Mouse (Mus musculus) pancreas, adult 10 weeks (tissue): ENCODE results near the gene Scgb1b19. TPM values are rescaled to one million over a fixed set of nuclear protein-coding genes. Genes with fewer than 3 reads are reported as not detected.

ENCODE experiments used
- polyA plus RNA-seq: library from polyadenylated mRNA; stranded (reverse); fragments of 350-450 nt; fragmentation: Illumina TruSeq; extraction: RNeasy Lipid Tissue Mini Kit (QIAGEN cat#74804); gene quantifications from one replicate; pipeline ENCODE4 v1.2.3, GENCODE M21; 2015; ENCODE audit warnings: low read depth, low replicate concordance; ENCODE audit not compliant: insufficient read depth

Scgb1b19 gene
- not detected for polyA plus RNA-seq

GRCm38 (mm10) chr7:33286991-33287390 is at the start of gene Scgb1b19:
TSS of gene Scgb1b19 (plus strand) at chr7:33287291.

DNA sequence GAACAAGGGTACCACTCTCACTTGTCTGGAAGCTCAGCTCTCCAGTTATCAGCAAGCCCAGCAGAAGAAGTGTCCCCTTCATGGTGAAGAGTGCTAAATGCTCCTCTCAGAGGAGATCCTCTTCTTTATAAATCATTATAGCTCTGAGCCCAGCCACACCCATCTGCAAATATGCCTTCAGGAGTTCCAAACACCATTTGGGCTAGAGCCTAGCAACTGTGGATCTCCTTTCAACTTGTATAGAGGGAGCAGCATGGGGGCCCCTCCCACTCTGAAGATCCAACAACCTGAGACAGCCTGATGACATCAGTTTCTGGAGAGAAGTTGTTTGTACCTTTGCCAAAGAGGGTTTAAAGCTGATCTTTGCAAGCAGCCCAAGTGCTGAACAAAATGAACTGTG is 6.9 kb upstream of the Scgb1b19 start, which contains the start of gene Scgb2b19:
Scgb2b19 (minus strand) TSS at position 101 of the 400 bp plus-strand sequence.

Other genes with a start within 250 kb of the Scgb1b19 start
- not detected for gene Scgb2b17, start 230.7 kb upstream of the Scgb1b19 start, polyA plus RNA-seq
- gene Scgb1b17, start 223.8 kb upstream of the Scgb1b19 start, polyA plus RNA-seq: not detected
- gene Scgb2b18, start 113.4 kb upstream of the Scgb1b19 start, polyA plus RNA-seq: not detected
- not detected for gene Scgb1b18, start 101.7 kb upstream of the Scgb1b19 start, polyA plus RNA-seq
- not detected for gene Scgb2b19, start 7.0 kb upstream of the Scgb1b19 start, polyA plus RNA-seq
- gene Scgb2b20, start 79.0 kb downstream of the Scgb1b19 start, polyA plus RNA-seq: not detected
- gene Scgb1b20, start 85.9 kb downstream of the Scgb1b19 start, polyA plus RNA-seq: not detected
- gene Scgb2b21, start 233.2 kb downstream of the Scgb1b19 start, polyA plus RNA-seq: not detected